24 mouse cellular contexts compared by ENCODE assay signal in the genomic region with DNA sequence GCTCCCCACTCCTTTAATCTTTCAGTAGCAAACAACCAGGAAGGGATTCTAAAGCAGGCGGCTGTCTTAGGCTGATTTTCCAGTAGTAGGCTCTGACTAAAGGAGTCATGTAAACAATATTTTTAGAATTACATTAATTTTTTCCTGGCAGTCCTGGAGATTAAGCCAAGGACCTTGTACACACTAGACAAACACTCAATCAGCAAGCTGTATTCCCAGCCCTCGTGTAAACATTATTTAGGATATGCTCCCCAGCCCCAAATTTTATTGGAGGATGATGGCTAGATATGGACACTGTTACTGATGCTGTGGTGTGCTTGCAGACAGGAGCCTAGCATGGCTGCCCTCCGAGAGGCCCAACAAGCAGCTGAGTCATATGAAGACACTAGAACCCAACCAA.
"Had no signal": no experiment of that assay in that cellular context is flagged by ENCODE, and none has a peak within 500 bp of the region (broad histone marks: within the 10 kb centered on the region; RNA-seq: fewer than 3 reads in every experiment).

No protein-coding gene starts in this region.

- H3K9me3 ChIP-seq: heart, embryonic 13.5 days; heart, embryonic 15.5 days; hindbrain, embryonic 13.5 days; hindbrain, embryonic 15.5 days; kidney, embryonic 15.5 days; limb, embryonic 13.5 days; limb, embryonic 15.5 days had no signal

- H3K36me3 ChIP-seq: heart, embryonic 13.5 days; heart, embryonic 15.5 days; hindbrain, embryonic 13.5 days; hindbrain, embryonic 15.5 days; kidney, embryonic 15.5 days; limb, embryonic 13.5 days; limb, embryonic 15.5 days had no signal

- H3K9ac ChIP-seq: heart, embryonic 13.5 days; heart, embryonic 15.5 days; hindbrain, embryonic 13.5 days; hindbrain, embryonic 15.5 days; kidney, embryonic 15.5 days; limb, embryonic 13.5 days; limb, embryonic 15.5 days had no signal

- H3K4me1 ChIP-seq: heart, embryonic 13.5 days; heart, embryonic 15.5 days; kidney, embryonic 15.5 days; limb, embryonic 13.5 days; limb, embryonic 15.5 days had no signal

- H3K27me3 ChIP-seq: heart, embryonic 13.5 days; heart, embryonic 15.5 days; hindbrain, embryonic 13.5 days; hindbrain, embryonic 15.5 days; kidney, embryonic 15.5 days; limb, embryonic 13.5 days; limb, embryonic 15.5 days had no signal

- H3K4me3 ChIP-seq: heart, adult 2 months; heart, embryonic 13.5 days; heart, embryonic 15.5 days; hindbrain, embryonic 13.5 days; hindbrain, embryonic 15.5 days; kidney, embryonic 15.5 days; limb, embryonic 13.5 days; limb, embryonic 15.5 days had no signal

- ATAC-seq: hindbrain, postnatal 0 days; intestine, embryonic 16.5 days had no signal

- H3K4me2 ChIP-seq: heart, embryonic 11.5 days; heart, embryonic 13.5 days; heart, embryonic 15.5 days; hindbrain, embryonic 13.5 days; hindbrain, embryonic 15.5 days; kidney, embryonic 15.5 days; limb, embryonic 13.5 days; limb, embryonic 15.5 days had no signal

- H3K27ac ChIP-seq: heart, adult 2 months; heart, embryonic 13.5 days; heart, embryonic 15.5 days; hindbrain, embryonic 13.5 days; hindbrain, embryonic 15.5 days; hindbrain, postnatal 0 days; kidney, embryonic 15.5 days; kidney, postnatal 0 days; limb, embryonic 13.5 days; limb, embryonic 15.5 days had no signal

- DNase-seq: gastrocnemius, postnatal 14 days; gastrocnemius, postnatal 36 days; heart, adult 2 months; heart, postnatal 14 days; heart, postnatal 36 days; kidney, adult 11 months; kidney, adult 2 months; kidney, adult 9 months; kidney, postnatal 14 days; kidney, postnatal 36 days; layer of hippocampus, adult 9-11 months; layer of hippocampus, postnatal 36 days; left cerebral cortex, postnatal 4 days had no signal
